Mouse (Mus musculus): ENCODE results near the gene Sec14l1. TPM values are rescaled to one million over a fixed set of nuclear protein-coding genes. Genes with fewer than 3 reads are reported as not detected.

The Sec14l1 gene
- polyA plus RNA-seq, 1 experiment = 123 TPM

DNA sequence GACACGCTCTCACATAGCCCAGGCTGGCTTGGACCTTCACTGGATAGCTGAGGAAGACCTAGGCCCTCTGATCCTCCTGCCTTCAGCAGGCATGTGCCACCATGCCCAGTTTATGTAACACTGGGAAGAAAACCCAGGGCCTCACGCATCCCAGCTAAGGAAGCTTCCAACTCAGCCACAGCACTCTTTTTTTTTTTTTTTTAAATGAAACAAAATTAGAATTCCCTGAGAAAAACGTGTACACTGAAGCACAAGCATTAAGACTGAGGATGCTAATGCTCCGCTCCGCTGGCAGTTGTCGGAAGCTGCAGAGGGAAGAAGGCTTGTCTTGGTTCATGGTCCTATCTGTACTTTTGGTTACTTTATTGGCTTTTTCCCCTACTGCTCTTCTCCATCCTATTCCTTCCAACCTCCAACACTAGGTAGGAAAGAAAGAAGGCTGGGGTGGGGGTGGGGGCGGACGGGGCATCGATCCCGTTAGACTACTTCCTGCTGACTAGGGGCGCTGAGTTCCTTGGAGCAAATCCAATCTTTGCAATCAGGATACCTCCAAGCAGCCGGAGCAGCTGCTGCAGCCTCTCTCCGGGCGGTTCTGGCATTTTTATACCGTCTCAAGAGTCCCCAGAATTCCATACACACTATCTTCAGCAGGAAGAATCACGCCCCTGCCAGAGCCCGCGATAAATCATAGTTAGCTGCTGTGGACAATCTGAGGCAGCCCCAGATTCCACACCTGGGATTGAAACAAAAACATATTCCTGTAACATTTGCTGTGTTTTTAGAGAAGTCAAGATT lies 59.3 kb downstream of the Sec14l1 start:
- Histone ChIP-seq H3K4me3 (replicated peaks; ENCODE audit: extremely low read depth, low read depth, low read length) (peak overlapping the region; percentile 56), H3K4me1 (ENCODE audit: control insufficient read depth, insufficient read depth, low read length) (no peaks in the 10 kb centered on the region)
- no peak for DNase-seq
- TF ChIP-seq POLR2A (IDR thresholded peaks at IDR 0.05; ENCODE audit: borderline replicate concordance, extremely low read depth, low read depth, low read length) = no peak
- 32% methylated on average over 18 of the region's 18 CpGs for WGBS

DNA sequence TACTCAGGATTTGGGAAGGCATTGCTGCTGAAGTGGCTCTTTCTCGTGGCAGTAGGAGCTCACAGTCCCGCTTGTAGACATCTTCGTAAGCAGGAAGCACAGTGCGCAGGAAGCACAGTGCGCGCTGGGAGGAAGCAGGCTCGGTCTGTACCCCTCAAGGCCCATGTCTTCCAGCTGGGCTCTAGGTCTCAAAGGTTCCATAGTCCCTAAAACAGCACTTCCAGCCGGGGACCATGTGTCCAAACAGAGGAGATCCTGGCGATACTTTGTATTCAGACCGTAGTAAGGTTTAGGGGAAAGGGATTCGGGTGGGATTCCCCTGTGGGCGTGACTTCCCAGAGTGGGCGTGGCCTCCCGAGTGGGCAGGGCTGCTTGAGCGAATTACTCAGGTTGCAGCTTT lies 60.0 kb downstream of the Sec14l1 start:
- no peaks in the 10 kb centered on the region for H3K4me1 ChIP-seq (ENCODE audit: control insufficient read depth, insufficient read depth, low read length)
- peak; percentile 37 for DNase-seq
- TF ChIP-seq POLR2A (IDR thresholded peaks at IDR 0.05; ENCODE audit: borderline replicate concordance, extremely low read depth, low read depth, low read length) = peak; percentile 35; the same call in 1 of the 2 replicates
- no peak for TF ChIP-seq CTCF (IDR thresholded peaks at IDR 0.05; ENCODE audit: insufficient read depth, low read length)
- WGBS = 17% methylated on average over 15 of the region's 15 CpGs
- peak overlapping the region; percentile 56 for H3K4me3 ChIP-seq (replicated peaks; ENCODE audit: extremely low read depth, low read depth, low read length)

DNA sequence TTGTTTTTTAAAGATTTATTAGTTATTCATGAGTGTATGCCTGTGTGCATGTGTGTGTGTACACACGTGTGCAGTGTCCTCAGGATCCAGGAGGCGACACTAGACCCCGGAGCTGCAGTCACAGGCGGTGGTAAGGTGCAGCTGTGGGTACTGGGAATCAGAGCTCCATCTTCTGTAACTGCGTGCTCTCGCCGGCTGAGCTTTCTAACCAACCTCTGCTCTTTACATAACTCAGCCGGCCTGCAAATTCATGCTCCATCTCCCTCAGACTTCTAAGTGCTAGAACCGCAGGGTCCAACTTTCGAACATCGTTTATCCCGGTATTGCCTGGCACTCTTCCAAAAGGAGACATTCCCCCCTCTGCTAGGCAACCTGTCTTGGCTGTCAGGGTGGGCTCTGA lies 60.5 kb downstream of the Sec14l1 start:
- 75% methylated on average over 12 of the region's 12 CpGs for WGBS
- Histone ChIP-seq H3K4me1 (ENCODE audit: control insufficient read depth, insufficient read depth, low read length) (no peaks in the 10 kb centered on the region), H3K4me3 (replicated peaks; ENCODE audit: extremely low read depth, low read depth, low read length) (no peak overlapping the region)
- no peak for DNase-seq
- no peak for TF ChIP-seq POLR2A (IDR thresholded peaks at IDR 0.05; ENCODE audit: borderline replicate concordance, extremely low read depth, low read depth, low read length)
- no peak for TF ChIP-seq CTCF (IDR thresholded peaks at IDR 0.05; ENCODE audit: insufficient read depth, low read length)

DNA sequence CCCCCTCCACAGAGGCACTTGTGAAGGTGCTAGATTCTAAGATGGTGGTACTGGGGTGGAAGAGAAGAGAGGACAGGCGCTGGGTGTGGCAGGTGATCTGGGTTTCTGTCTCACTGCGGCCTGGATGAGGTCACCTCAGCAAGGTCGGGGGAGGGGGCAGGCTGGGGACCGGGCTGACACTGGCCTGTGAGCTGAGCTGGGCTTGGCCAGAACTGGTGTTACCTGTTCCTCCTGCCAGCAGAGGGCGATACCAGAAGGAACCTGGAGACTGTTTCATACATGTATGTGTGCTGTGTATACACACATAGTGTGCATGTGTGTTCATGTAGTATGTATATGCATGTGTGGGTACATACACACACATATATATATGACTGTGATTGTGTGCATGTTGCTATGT lies 61.3 kb downstream of the Sec14l1 start:
- Histone ChIP-seq H3K4me1 (ENCODE audit: control insufficient read depth, insufficient read depth, low read length) (no peaks in the 10 kb centered on the region), H3K4me3 (replicated peaks; ENCODE audit: extremely low read depth, low read depth, low read length) (no peak overlapping the region)
- 38% methylated on average over 5 of the region's 5 CpGs for WGBS
- no peak for DNase-seq
- peak; percentile 60 for TF ChIP-seq CTCF (IDR thresholded peaks at IDR 0.05; ENCODE audit: insufficient read depth, low read length)
- no peak for TF ChIP-seq POLR2A (IDR thresholded peaks at IDR 0.05; ENCODE audit: borderline replicate concordance, extremely low read depth, low read depth, low read length)

DNA sequence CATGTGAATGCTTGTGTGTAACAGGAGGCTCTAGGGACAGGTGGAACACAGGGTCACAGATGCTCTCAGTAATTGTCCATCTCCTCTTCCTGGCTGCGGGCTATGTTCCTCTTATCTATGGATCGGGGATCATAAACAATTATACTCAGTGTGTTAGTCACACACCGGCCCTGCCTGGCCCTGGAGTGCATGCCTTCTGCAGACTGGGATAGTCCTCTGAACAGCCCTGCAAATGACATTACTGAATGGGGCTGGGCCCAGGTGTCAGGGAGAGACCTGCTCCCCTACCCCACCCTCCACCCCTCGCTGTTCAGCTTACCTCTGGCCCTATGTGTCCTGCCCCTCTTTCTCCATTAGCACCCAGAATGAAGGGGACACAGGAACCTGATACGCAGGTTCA lies 61.9 kb downstream of the Sec14l1 start:
- Histone ChIP-seq H3K4me3 (replicated peaks; ENCODE audit: extremely low read depth, low read depth, low read length) (no peak overlapping the region), H3K4me1 (ENCODE audit: control insufficient read depth, insufficient read depth, low read length) (no peaks in the 10 kb centered on the region)
- TF ChIP-seq POLR2A (IDR thresholded peaks at IDR 0.05; ENCODE audit: borderline replicate concordance, extremely low read depth, low read depth, low read length) (no peak), CTCF (IDR thresholded peaks at IDR 0.05; ENCODE audit: insufficient read depth, low read length) (no peak)
- 54% methylated on average over 5 of the region's 5 CpGs for WGBS
- no peak for DNase-seq

DNA sequence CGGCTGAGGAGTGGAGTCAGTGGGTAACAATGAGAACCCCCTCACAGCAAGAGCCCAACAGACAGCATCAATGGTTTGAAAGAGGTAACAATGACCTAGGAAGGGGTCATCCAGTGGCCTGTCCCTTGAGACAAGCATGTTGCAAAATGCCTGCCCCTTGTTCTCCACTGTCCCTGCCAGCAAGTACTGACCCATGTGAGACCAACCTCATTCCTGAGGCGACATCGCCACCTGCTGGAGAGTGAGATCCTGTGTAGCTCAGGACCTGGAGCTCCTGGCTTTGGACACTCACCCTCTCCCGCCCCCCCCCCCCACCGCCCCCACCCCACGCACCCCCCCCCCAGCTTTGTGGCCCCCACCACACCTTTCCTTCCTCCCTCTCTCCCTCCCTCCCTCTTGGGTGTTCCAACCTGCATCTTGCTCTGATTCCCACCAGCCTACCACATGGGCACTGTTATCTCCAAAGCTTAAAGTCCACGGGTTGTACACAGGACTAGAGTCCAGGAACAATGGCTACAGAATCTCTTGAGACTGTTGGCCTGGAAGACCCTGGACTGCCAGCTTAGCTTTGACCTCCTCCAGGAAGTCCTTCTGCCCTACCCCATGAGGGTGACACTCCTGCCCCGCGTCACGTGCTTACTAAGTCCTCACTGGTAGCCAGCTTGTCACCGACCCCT lies 62.5 kb downstream of the Sec14l1 start:
- Histone ChIP-seq H3K4me3 (replicated peaks; ENCODE audit: extremely low read depth, low read depth, low read length) (no peak overlapping the region), H3K4me1 (ENCODE audit: control insufficient read depth, insufficient read depth, low read length) (no peaks in the 10 kb centered on the region)
- peak; percentile 99 for TF ChIP-seq CTCF (IDR thresholded peaks at IDR 0.05; ENCODE audit: insufficient read depth, low read length)
- TF ChIP-seq POLR2A (IDR thresholded peaks at IDR 0.05; ENCODE audit: borderline replicate concordance, extremely low read depth, low read depth, low read length) = peak; percentile 18; the same call in 1 of the 2 replicates
- WGBS = 54% methylated on average over 8 of the region's 11 CpGs
- DNase-seq = peak; percentile 92

DNA sequence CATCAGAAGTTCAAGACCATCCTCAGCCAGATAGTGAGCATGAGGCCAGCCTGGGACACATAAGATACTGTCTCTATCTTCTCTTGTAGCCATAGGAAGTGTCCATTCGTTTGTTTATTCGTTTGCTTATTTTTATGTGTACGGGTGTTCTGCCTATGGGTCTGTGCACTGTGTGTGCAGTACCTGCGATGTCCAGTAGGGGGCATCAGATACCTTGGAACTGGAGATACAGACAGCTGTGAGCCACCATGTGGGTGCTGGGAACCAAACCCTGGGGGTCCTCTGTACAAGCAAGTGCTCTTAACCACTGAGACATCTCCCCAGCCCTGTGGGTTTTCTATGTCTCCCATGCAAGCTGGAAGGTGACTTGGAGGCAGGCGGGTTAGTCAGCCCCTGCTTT lies 64.9 kb downstream of the Sec14l1 start:
- Histone ChIP-seq H3K4me1 (ENCODE audit: control insufficient read depth, insufficient read depth, low read length) (no peaks in the 10 kb centered on the region), H3K4me3 (replicated peaks; ENCODE audit: extremely low read depth, low read depth, low read length) (no peak overlapping the region)
- no peak for DNase-seq
- TF ChIP-seq POLR2A (IDR thresholded peaks at IDR 0.05; ENCODE audit: borderline replicate concordance, extremely low read depth, low read depth, low read length) (no peak), CTCF (IDR thresholded peaks at IDR 0.05; ENCODE audit: insufficient read depth, low read length) (peak; percentile 39)
- 83% methylated on average over 5 of the region's 5 CpGs for WGBS

DNA sequence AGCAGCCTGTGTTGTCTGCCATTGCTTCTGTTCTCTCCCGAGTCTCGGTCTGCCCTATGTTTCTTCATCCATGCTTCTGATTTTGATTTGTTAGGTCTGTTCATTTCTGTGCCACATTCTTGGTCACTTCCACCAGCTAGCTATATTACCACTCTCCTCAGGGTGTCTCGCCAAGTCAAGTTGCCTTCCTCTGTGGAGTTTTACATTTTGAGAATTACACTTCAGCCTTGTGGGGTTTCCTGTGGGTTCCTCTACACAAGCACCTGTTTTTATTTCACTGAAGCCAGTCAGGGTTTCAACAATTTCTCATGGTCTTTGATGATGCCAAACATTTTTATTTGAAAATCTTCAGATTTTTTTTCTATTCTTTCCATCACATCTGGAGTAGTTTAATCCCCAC lies 67.8 kb downstream of the Sec14l1 start:
- Histone ChIP-seq H3K4me1 (ENCODE audit: control insufficient read depth, insufficient read depth, low read length) (no peaks in the 10 kb centered on the region), H3K4me3 (replicated peaks; ENCODE audit: extremely low read depth, low read depth, low read length) (no peak overlapping the region)
- DNase-seq = no peak
- TF ChIP-seq CTCF (IDR thresholded peaks at IDR 0.05; ENCODE audit: insufficient read depth, low read length) = no peak
- no peak for TF ChIP-seq POLR2A (IDR thresholded peaks at IDR 0.05; ENCODE audit: borderline replicate concordance, extremely low read depth, low read depth, low read length)
- 77% methylated on average over 3 of the region's 3 CpGs for WGBS

DNA sequence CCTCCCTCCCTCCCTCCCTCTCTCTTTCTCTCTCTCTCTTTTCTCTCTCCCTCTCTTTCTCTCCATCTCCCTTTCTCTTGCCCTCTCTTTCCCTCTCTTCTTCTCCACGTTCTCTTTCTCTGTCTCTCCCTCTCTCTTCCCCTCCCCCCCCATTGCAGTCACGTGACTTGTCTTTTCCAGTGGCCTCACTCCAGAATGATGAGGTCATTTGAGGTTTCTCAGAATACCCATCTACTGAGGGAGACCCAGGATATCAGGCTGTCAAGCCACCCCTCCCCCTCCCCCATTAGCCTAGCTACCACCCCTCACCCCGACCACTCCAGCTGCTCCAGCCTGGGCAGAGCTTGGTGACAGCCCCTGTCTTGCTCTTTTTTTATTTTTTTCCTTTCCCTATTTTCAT lies 68.3 kb downstream of the Sec14l1 start:
- DNase-seq = no peak
- no peaks in the 10 kb centered on the region for H3K4me1 ChIP-seq (ENCODE audit: control insufficient read depth, insufficient read depth, low read length)
- no peak overlapping the region for H3K4me3 ChIP-seq (replicated peaks; ENCODE audit: extremely low read depth, low read depth, low read length)
- WGBS = 60% methylated on average over 3 of the region's 3 CpGs
- TF ChIP-seq CTCF (IDR thresholded peaks at IDR 0.05; ENCODE audit: insufficient read depth, low read length) = no peak
- TF ChIP-seq POLR2A (IDR thresholded peaks at IDR 0.05; ENCODE audit: borderline replicate concordance, extremely low read depth, low read depth, low read length) = no peak

DNA sequence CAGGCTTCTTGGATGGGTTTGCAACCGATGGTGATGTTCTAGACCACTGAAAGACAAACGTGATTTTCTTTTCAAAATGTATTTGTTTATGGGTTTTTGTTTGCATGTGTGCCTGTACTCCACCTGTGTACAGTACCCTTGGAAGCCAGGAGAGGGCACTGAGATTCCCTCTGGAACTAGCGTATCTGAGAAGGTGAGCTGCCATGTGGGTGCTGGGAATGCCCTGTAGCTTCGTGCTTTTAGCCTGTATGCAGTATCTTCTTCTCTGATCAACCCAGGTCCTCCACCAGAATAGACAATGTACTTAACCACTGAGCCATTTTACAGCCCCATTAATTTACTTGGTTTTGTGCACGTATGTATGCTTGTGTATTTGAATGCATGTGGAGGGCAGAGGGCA lies 68.9 kb downstream of the Sec14l1 start:
- WGBS = 84% methylated on average over 5 of the region's 5 CpGs
- Histone ChIP-seq H3K4me3 (replicated peaks; ENCODE audit: extremely low read depth, low read depth, low read length) (no peak overlapping the region), H3K4me1 (ENCODE audit: control insufficient read depth, insufficient read depth, low read length) (no peaks in the 10 kb centered on the region)
- TF ChIP-seq CTCF (IDR thresholded peaks at IDR 0.05; ENCODE audit: insufficient read depth, low read length) (no peak), POLR2A (IDR thresholded peaks at IDR 0.05; ENCODE audit: borderline replicate concordance, extremely low read depth, low read depth, low read length) (no peak)
- DNase-seq = no peak

Measured in lung, adult 2 months (tissue).